Mouse (Mus musculus) right cerebral cortex, postnatal 36 days (tissue): ENCODE measurements around the gene Rnf181.
A peak's percentile ranks its signal among the peaks of the same experiment; 100 is the strongest.

ENCODE experiments used
- DNase-seq, 2 experiments: peaks; one replicate each; pipeline ENCODE4 v3.0.0; 2022; ENCODE audit warnings: low spot score in 2 of 2, mixed read lengths in 1 of 2

Gene Rnf181

DNA sequence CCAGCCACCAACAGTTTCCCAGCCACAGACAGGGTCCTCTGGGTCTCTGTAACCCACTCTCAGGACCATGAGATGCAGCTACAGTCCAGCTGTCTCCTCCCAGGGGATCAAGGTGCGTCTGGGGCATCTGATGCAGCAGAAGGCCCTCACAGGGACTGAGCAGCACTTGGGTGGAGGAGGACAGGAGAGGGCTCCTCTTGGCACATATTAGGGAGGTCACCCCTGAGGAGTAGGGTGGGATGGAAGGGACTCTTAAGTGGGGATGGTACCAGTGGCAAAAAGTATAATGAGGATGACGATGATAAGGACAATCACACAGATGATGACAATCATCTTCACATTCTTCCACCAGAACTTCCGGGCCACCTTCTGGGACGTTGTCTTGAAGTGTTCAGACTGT is 18.5 kb upstream of the Rnf181 start:
- DNase-seq: no peak

DNA sequence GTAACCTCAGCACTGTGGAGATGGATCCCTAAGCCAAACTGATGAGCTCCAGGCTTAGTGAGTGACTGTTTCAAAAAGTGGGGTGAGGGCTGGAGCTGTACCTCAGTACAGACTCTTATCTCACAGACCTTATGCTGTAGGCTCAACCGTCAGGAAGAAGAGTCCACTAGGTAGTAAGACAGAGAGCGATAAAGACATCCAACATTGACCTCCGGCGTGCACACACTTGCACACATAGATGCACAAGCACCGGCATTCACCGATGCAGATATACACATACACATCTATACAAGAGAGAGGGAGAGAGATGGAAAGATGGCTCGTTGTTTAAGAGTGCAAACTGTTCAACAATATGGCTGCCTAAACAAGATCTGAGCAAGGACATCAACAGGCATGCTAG is 17.2 kb upstream of the Rnf181 start:
- DNase-seq: no peak

DNA sequence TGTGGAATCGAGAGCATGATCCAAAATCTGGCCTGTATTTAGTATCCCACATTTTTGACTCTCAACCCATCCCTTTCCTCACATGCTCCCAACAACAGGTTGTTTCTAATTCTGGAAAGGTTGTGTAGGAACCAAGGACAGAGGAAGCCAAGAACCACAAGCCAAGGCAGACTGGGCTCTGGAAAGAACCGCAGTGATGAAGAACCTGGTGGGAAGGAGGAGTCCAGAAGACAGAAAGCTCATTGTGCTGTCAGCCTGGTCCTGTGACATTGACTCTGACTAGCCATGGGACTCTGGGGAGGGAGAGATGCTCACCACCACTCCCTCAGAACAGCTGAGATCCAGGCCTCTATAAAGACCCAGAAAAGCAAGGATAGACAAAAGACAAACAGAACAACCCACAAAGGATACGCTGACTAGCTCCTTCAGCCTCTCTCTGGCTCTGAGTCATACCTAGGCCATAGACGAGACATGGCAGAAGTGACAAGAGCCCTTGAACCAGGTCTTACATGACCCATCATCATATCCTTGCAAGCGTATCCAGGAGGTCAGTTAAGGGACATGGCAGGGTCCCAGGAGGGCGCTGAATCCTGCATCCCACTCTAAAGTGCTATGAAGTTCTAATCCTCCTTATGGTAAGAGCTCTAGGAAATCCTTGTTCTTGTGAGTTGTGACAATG is 16.5 kb upstream of the Rnf181 start:
- no peak for DNase-seq

GRCm38 (mm10) chr6:72382494-72382893 is 15.7 kb upstream of the Rnf181 start:
- no peak for DNase-seq

GRCm38 (mm10) chr6:72380131-72380770 is 13.5 kb upstream of the Rnf181 start, which contains the start of gene Vamp5:
Gene Vamp5 (minus strand): TSS chr6:72380468.
- no peak for DNase-seq

GRCm38 (mm10) chr6:72379377-72380130 is 12.8 kb upstream of the Rnf181 start:
- no peak for DNase-seq

DNA sequence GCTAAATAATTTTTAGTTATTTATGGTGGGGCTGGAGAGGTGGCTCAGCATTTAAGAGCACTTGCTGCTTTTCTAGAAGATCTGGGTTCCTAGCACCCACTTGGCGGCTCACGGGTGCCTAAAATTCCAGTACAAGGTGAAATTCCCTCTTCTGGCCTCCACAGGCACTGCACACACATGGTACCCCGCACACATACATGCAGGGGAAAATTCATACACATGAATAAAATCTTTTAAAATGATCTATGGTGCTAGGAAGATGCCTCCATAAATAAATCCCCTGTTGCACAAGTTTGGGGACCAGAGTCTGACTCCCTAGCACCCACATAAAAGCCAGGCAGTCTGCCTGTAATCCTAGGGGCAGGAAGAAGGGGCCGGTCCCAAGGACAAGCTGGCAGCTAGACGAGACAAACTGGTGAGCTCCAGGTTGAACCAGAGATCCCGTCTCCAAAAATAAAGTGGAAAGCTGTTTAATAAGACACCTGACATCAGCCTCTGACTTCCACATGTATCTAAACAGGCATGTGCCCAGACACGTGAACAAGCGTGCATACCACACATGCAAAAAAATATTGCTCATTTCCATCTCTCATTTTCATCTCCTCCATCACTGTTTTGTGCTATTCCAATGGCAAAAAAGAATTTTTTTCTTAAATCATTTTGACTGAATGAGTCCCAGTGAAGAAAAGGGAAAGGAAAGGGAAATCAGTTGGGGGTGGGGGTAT is 11.9 kb upstream of the Rnf181 start:
- no peak for DNase-seq

DNA sequence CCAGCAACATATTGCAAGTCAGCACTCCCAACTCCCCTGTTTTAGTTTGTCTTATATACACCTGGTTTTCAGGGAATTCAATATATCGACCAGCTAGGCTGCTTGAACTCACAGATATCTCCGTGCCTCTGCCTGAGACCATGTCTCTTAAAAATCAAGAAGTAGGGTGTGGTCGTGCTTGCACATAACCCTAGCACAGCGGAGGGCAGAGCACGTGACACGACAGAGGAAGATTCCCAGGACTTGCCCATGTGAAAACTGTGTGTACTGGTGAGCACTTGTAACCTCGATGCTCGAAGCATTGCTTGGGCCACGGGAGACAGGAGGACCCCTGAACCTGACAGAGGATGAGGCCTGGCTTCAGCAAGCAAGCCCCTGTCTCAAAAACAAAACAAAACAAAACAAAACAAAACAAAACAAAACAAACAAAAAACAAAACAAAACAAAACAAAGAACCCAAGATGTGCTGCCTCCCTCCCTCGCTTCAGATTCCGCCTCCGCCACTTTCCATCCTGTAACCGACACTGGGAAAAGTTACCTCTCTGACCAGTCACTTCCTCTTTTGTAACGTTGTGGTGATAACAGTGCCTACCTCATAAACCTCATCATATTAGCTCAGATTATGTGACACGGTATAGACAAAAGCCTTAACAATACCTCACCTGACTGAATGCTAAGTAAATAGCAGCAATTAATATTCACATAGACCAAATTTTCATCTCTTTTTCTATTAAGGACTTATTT is 8.2 kb upstream of the Rnf181 start:
- no peak for DNase-seq

DNA sequence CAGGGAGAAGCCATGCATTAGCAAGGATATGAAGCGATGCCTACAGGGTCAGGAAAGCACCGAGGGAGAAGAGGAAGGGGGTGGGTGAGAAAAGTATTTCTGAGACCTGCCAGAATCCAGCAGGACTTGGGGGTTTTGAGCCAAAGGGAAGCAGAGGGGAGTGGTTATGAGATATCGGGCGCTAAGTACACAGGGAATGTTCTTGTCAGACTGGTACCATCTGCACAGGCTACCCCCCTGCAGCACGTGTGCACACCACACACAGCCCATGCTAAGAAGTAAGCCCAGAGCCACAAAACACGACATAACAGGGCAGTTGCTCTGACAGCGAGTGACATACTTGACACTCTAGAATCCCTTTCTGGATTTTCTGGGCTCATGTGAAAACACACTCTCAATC is 7.5 kb upstream of the Rnf181 start:
- DNase-seq: no peak

- no peak for DNase-seq
Measured at GRCm38 (mm10) chr6:72373184-72373583, 6.4 kb upstream of the Rnf181 start.

DNA sequence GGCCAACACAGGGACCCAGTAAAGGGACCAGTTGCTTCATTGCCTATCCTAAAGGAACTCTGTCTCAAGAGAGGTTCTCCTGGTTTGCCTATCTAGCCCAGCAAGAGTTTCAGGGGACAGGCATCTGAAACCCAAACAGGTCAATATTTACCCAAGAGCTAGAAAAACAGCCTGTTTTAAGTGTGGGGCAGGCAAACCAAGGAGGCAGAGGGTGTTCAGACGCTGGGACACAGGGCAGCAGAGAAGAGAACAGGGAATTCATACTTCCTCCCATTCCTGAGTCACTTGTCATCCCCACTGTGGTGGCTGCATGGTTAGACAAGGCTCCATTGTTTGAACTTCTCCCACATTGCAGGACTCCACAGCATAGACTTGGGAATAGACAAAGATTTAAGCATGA is 4.8 kb upstream of the Rnf181 start:
- DNase-seq: no peak

- DNase-seq: no peak
Measured at GRCm38 (mm10) chr6:72371147-72371546, 4.4 kb upstream of the Rnf181 start.

DNA sequence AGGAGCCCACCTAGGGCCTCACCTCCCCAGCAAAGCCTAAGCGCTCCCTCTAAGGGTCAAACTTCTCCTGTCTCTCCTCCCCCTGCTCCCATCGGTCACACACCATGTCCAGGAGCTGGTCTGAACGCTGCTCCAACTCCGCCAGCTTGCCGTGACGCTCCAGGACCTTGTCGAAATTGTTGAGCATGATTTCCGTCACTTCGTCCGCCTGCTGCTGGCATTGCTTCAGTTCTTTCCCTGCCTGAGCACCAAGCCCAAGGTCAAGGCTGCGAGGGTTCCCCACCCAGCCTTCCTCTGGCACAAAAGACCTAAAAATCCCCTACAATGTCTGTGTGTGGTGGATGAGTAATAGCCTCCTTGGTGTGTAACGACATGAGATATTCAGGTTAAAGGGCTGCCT is 3.3 kb upstream of the Rnf181 start:
- no peak for DNase-seq

DNA sequence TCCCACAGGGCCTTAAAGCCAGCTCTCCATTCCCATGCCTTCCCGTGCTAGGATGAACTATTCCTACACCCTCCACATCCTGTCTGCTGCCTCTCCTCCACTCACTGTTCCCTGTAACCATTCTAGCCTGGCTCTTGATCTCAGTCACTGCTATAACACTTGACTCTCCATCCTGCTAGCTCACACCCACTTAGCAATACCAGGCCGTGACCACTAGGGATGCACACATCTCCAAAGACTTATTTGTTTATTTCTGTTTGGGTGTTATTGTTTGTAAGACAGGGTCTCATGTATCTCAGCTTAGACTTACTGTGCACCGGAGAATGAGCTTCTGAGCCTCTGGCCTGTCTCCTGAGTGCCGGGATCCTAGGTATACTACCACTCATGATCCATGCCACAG is 2.8 kb upstream of the Rnf181 start:
- no peak for DNase-seq

GRCm38 (mm10) chr6:72367460-72367974 is 761 bp upstream of the Rnf181 start:
- no peak for DNase-seq

DNA sequence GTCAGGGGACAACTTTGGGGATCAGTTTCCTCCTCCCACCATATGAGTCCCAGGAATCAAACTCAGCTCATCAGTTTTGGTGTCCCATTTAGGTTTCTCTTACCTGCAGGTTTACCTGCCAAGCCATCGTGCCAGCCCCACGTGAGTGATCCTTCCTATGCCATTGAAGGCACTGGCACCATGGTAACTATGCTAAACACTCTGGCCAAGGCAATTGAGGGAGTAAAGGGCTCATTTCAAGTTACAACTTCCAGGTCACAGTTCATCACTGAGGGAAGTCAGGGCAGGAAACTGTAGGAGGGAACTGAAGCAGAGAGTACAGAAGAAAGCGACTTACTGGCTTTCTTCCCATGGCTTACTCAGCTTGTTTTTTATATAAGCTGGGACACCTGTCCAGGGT is 452 bp downstream of the Rnf181 start:
- no peak for DNase-seq

GRCm38 (mm10) chr6:72364985-72365384 is 1.8 kb downstream of the Rnf181 start:
- DNase-seq: no peak

- no peak for DNase-seq
Measured at GRCm38 (mm10) chr6:72364009-72364408, 2.7 kb downstream of the Rnf181 start.

DNA sequence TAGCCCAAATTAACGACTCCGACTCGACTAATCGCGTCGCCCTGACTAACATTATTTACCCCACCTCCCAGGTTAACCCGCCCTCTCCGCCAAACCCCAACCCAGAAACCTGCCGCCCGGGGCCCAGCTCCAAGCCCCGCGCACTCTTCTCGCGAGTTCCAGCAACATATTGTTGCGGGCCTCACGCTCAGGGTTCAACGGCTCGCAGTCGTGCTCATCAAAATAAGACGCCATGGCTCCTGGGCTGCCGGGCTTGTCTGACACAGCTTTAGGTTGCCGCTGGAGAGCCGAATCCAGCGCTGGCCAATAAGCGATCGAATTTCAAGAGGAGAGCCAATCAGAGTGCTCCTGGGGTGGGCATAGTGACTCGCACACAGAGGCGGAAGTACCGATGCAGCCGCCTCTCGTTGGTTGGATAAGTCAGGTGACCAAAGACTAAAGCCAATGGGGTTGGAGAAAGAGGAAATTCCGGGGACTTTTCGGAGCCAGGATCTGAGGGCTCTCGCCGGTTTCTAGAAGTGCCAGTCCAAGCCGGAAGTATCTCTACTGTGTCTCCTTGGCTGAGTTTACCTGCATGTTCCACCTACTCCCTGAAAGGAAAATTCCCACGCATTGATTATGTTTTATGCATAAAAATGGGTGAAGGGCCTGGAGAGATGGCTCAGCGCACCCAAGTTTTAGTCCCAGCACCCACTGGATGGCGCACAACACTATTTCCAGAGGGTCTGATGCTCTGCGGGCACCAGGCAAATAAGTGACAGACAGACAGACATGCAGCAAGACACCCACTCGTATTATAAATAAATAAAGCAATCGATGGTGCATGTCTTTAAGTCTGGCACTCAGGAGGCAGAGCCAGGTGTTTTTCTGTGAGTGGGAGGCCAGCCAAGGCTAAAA is 4.4 kb downstream of the Rnf181 start:
- peak; percentile 95 to 98 for DNase-seq

DNA sequence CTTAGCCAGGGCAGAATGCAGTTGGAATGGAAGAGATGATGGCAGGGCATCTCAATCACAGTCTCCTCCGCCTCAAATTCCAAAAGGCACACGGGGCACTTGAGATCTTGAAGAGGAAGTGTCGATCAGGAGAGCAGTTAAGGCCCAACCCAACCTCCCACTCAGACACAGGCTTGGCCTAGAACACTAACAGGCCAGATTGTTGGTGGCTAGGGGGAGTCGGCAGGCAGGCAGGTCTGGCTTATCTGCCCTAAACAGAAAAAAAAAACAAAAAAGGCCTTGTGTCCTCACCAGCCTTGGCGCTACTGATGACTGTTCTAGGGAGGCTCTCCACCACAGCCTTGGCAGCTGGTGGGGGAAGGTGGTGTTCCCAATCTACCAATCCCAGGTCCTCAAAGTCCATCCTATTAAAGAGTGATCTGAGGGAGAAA is 5.6 kb downstream of the Rnf181 start:
- no peak for DNase-seq
